Mouse (Mus musculus): ENCODE measurements around the gene Zhx3.

Zhx3 gene

DNA sequence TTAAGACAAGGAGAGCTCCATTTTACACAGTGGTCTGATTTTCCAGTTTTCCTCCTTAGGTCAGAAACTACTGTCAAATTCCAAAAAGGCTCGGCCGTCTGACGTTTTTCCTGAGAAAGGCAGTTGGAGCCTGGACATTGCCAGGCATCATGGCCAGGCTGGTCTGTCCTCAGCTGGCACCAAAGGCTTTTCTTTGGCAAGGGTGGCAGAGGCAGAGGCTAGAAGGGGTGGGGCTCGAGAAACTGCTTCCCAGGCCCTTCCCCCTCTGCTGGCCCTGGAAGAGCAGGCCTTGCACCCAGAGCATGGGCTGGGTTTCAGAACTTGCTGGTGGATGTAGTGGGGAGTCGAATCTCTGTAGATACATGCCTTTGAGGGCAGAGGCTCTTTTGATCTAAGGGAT lies 9.6 kb upstream of the Zhx3 start:
- no peak for DNase-seq (ENCODE audit: low spot score in 2 of 2)

DNA sequence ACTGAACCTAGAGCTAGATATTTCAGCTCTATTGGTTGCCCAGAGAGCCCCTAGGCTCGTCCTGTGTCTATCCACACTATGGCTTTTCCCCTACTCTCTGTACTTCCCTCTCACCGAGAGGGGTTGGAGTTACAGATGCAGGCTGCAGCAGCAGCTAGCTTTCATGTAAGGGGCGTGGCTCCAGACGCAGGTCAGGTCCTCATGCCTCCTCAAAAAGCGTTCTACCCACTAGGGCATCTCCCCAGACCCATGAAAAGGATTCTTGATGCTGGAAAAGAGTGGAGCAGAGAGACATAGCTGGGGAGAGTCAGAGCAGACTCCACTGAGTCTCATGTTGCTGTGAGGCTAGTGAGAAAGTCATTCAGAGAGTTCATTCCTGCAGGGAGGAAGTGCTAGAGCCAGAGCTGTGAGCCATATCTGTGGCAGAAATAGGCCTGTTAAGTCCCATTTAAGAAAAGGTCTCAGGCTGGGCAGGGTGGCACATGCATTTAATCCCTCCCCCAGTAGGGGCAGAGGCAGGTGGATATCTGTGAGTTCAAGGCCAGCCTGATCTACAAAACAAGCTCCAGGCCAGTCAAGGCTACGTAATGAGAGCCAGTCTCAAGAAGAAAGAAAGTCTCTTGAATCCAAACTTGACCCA lies 8.8 kb upstream of the Zhx3 start:
- DNase-seq (ENCODE audit: low spot score in 2 of 2): no peak

DNA sequence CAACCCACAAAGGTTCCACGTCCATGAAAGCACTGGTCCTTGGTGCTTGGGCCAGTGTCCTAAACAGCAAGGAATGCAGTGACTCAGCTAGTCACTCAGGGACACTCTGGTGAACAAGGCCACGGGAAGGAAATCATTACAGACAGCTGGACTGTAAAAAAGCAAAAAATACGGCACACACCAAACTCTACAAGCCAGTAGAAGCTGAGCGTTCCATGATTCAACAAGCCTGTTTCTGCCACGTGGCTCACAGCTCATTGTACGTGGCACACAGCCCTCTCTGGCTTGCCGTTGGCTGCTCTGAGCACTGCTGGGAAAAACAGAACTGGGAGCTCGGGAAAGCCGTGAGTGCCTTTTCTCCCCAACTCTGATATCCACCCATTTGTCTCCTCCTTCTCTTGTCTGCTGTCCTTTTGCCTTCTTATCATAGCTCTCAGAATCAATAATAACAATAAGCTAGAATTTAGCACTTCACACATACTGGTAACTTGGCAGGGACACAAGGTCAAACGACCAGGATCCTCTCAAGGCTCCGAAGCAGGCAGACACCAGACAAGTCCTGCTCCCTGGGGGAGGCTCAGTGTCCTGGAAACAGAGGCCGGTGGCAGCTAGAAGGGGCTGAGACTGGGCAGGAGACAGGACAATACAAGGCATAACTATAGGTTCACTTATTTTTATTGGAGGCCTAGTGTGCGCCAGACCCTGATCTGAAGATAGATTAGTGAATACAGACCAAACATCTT lies 7.8 kb upstream of the Zhx3 start, which contains the start of gene Lpin3:
TSS of gene Lpin3 (plus strand) at position 218 of the 743 bp plus-strand sequence.
- DNase-seq (ENCODE audit: low spot score in 2 of 2): peak in 1 of 2 experiments; percentile 63

DNA sequence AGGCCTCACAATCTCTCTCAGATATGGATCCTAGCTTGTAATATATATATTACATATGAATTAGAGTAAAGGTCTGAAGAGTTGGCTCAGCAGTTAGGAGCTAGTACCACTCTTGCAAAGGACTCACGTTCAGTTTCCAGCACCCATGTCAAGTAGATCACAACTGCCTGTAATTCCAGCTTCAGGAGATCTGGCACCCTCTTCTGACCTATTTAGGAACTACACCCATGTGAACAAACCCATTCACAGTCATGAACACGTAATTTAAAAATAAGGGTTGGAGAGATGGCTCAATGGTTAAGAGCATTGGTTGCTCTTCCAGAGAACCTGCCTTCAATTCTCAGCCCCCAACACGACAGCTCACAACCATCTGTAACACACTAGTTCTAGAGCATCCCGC lies 3.3 kb upstream of the Zhx3 start:
- no peak for DNase-seq (ENCODE audit: low spot score in 2 of 2)

DNA sequence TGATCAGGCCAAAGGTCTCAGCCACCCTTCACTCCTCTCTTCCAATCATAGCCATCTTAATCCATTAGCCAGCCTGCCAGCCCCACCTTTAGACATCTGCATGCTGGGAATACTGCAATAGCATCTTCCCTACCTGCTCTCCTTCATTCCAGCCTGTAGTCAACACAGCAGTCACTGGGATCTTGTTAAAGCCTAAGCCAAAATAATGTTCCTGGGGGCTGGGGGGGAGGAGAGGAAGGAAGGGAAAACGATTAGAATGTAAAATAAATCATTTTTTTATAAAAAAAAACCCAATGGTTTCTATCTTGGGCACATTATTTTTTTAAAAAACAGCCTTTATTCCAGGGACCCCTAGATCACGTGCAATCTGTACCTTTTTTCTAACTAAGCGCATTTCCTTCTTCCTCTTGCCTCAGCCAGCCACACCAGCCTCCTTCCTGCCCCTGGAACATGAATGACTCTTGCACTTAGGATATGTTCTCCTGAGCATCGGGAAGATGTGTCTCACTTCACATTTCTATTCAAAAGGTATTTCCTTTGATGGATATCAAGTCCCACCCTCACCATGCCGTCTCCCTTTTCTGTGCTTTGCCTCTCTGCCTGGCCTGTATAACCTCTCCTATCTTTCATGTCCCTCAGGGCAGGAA lies 1.6 kb upstream of the Zhx3 start:
- DNase-seq (ENCODE audit: low spot score in 2 of 2): no peak

DNA sequence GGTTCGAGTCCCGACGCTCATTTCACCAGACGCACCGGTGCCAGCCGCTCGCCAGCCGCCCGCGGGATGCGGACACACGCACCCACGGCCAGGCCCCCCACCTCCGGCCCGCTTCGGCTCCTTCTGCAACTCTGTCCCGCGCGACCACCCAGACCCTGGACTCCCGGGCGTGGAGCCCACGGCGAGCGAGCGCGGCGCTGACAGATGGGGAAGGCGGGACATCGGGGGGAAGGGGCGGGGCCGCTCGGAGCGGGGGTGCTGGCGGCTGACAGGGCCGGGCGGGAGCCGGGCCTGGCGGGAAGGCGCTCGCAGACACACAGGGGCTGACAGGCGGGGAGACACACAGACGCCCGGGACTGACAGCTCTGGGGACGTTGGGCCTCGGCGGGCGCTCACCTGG lies 403 bp downstream of the Zhx3 start:
- DNase-seq (ENCODE audit: low spot score in 2 of 2): peak; percentile 55 to 66

DNA sequence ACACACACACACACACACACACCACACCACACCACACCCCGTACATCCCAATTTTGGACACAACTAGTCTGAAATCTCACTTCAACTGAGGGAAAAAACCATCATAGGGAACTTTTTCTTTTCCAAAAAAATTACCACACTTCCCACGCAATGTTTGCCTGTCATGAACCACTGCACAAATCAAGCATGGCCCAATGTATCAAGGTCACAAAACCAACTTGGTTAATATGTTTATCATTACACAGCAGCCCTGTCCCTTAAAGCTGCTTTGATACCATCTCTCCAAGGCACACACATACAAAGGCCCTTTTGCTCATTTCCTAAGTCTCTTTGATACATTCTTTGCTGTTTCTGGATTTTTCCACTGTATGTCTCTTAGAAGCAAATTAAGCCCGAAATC lies 1.5 kb downstream of the Zhx3 start:
- no peak for DNase-seq (ENCODE audit: low spot score in 2 of 2)

DNA sequence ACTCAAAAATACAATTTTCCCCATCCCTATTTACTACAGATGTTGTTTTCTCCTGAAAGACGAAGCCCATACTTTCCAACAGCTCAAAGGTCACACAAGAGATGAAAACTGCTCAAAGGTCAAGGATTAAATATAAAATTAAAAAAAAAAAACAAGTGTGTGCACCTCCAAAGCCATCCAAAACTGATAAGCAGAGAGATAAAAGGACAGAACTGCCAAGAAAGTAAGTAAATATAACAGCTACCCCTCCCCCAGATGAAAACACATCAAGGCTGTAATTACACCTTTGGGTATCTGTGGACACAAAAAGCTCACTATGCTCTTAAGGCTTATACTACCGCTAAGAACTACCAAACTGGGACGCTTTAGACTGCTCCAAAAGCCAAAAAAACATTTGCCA lies 3.4 kb downstream of the Zhx3 start:
- DNase-seq (ENCODE audit: low spot score in 2 of 2): no peak

DNA sequence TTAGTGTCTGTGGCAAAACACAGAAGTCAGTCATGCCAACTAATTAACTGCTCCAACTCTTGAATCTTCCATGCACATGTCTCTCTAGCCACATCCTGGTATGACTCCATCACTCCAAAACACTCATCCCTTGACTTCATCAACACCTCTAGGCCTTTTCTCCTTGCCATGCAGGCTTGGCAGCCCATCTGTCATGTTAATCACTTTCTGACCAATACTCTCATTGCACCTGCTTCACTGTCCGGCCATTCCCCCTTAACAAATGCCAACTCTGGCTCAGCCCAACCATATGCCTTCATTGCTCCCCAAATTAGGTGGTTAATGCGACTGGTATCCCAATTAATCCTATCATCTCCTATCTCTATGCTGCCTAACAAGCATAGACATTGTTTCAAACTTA lies 7.5 kb downstream of the Zhx3 start:
- no peak for DNase-seq (ENCODE audit: low spot score in 2 of 2)

DNA sequence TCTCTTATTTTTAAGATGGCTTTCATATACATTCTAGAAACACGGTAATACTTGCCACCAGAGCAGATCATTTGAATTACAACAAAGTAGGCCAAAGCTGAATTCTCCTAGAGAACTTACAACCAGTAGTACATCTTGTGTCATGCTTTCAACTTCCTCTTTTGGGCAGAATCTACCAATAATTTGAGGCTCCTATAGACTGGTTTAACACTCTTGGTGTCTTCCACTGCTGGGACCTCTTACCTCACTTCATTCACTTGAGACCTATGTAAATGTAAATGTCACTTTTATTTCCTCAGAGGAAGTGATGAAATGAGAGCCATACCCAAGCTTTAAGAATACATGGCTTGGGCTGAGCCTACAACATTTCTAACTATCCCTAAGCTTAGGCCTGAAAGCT lies 8.7 kb downstream of the Zhx3 start:
- no peak for DNase-seq (ENCODE audit: low spot score in 2 of 2)

DNA sequence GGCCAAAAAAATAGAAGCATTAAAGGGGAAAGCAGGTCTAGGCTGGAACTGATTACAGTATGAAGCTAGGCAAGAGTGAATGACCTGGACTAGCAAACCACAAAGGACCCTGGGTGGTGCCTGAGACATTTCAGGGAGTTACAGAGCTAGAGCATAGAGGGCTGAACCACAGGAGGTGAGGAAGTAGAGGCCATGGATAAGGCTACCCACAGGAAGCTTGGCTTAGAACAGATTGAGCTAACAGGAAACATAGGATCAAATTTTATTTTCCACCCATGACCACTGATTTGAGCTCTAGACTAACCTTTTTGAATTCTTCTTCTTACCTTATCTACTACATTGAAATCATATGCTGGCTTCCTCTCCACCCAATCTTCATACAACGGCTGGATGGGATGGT lies 12.4 kb downstream of the Zhx3 start:
- no peak for DNase-seq (ENCODE audit: low spot score in 2 of 2)

DNA sequence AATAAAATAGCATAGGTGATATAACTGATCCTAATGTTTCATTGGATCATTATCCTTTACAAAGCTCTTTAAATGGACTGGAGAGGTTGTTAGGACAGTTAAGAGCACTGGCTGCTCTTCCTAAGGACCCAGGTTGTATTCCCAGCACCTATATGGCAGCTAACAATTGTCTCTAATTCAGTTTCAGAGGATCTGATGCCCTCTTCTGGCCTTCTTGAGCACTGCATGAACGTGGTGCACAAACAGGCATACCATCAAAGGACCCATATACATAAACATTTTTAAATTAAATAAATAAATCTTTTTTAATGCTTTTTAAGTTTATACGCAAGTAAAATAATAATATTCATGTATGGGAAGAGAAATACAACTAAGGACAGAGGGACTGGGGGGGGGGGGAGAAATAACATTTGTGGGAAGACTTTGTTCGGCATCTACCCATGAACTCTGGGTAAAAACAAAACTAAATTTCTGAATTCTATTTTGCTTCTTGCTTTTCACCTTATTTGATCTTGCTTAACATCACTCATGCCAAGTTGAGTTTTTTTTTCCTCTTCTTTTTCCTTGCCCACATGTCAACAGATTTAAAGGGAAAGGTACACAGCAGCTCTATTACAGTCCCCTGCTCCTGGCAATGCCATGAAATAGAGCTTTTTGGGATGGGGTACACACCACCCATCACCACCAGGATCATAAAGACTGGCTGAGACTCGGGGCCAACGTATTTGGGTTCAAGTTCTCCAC lies 16.3 kb downstream of the Zhx3 start:
- no peak for DNase-seq (ENCODE audit: low spot score in 2 of 2)

DNA sequence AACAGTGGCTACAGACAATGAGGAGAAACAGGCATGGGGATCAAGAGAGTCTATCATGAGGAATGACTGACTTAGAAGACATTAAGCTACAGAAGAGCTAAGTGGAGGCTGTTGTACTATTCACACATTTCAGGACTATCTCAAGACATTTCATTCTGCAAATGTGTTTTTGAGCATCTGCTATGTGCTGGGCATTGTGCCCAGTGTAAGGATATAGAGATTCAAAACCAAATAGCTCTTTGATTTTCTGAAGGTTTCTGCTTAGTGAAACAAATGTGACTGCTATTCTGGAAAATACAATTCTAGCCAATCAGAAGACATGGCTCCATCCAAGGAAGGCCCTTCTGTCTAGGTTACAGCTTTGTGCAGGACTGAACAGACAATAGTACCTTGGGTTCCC lies 18.1 kb downstream of the Zhx3 start:
- DNase-seq (ENCODE audit: low spot score in 2 of 2): no peak

DNA sequence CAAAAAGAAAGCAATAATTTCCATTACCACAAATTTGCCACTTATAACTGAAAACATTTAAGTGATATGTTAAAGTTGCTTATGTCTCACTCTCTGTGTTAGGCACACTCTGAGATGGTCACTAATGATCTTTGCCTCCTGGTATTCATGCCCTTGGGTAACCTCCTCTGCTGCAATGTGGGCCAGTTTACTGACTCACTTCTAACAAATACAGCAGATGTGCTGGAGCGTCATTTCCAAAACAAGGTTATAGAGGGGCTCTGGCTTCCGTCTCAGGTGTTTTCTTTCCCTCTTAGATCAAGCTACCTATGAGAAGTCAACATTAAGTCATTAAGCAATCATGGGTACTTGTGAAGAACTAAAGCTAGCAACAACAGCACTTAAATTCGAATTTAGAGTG lies 22.4 kb downstream of the Zhx3 start:
- DNase-seq (ENCODE audit: low spot score in 2 of 2): no peak

DNA sequence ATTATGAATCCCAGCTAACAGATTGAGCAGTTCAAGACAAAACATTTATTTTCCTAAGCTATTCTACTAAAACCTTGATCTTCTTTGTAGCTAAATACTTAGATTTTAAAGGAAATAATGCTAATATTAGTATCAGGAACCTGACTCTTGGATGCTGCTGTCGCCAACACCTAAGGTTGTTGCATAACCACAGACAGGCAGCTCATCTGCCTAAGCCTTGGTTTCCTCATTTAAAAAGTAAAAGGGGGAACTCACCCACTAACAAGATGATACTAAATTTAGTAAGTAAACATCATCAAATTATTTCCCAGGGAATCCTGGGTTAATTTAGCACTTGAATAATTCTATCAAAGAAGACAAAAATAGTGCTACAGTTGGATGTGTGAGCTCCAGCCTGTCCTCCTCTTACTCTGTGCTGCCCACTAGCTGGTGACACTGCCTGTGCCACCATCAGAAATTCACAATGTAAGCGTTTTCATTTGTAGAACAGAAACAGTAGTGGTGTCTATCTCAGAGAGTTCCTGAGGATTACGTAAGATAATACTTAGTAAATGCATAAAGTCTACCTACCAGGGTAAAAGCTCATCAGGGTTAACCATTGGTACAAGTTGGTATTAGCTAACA lies 23.1 kb downstream of the Zhx3 start:
- DNase-seq (ENCODE audit: low spot score in 2 of 2): no peak

DNA sequence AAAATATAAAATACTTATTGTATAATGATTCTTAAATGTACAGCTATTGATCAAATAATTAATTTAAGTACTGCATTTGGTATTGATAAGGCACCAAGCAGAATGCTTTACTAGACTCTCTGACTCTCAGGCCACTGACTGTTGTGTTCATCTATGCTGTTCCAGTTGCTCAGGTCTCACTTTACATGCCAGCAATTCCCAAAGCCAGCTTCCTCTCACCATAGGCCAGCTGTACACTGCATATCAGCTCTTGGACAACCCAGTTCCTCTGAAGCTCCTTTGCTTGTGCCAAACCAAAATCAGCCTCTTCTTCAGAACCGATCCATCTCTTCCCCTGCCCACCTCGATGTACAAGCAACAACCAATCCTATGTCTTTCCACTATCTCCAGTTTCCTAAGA lies 24.6 kb downstream of the Zhx3 start:
- DNase-seq (ENCODE audit: low spot score in 2 of 2): no peak

DNA sequence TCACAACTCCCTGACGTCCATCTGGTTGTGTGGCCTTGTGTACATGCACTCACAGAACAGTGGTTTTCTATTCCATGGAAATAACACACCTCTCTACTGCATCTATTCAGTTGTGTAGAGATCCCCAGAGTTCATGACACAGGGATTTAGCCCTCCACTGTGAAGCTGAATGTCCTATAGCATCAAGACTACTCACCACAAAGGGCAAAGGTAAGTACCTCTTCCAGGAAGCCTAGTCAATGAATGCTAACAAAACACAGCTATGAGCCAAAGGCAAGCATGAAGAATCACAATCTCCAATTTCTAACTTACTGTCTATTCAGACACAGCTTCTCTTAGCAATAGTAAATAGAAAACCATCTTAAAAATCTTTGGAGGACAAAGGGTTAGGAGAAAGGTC lies 25.1 kb downstream of the Zhx3 start:
- no peak for DNase-seq (ENCODE audit: low spot score in 2 of 2)

DNA sequence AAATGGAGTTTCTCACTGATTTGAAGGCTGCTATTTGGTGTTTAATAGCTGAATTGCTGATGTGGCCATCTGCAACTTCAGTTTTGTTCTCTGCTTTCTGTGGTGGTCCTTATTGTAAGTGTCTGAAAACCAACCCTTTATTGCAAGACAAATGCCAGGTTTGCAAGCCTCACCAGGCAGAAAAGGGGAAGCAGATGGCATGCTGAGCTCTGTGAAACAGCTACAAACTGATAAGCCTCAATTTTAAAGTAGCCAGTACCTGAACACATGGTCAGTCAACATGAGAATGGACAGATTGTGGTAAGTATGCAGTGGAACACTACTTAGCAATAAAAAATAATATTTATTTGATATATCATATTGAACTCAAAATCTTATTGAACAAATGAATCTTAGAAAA lies 32.0 kb downstream of the Zhx3 start:
- no peak for DNase-seq (ENCODE audit: low spot score in 2 of 2)

DNA sequence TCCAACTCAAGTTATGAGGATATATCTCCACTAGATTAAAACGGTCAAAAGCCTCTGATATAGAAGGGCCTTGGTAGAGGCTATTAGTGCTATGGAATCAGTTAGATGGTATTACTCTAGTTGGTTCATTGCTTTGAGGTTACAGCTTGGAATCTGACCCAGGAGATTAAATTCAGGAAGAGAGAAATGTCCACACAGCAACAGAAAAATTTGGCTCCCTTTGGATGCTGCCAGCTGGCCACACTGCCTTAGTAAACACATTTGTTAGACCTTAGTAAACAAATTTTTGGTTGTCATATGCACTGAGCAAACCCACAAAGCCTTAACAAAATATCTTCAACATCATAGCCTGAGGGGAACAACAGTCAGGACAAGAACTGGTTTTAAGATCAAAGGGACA lies 62.0 kb downstream of the Zhx3 start:
- no peak for DNase-seq (ENCODE audit: low spot score in 2 of 2)

DNA sequence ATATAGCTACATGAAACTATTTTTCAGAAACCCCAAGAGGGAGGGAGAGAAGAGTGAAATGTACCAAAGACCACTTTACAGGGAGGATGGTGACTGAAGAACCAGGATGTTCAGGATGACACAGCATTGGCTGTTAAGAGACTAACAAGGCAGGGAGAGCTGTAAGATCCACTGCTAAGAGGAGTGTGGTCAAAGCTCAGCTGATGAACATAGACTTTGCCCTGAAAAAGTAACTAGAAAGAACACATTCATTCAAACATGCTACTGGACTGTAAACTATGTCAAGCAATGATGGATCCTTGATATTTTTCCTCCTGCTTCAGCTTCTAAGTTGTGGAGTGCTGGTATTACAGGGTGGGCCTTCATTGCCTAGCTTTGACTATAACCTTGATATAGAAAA lies 62.4 kb downstream of the Zhx3 start:
- DNase-seq (ENCODE audit: low spot score in 2 of 2): no peak

DNA sequence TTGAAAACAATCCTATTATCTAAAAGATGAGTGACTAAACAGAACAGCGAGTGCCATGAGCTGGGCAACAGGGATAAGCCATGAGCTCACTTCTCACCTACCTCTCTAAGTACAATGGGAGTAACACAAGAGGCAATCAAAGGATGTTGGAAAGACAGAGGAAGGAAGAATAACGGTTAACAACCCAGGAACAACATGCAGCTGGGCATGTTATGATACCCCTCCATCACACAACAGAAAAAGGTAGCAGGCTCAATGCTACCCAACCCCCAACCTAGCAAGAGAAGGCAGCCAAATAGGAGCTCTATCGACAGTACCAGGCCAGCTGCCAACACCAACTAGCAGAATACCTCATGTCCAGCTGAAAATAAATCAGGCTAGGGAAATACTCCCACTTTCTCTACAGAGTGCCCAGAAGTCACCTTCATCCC lies 66.7 kb downstream of the Zhx3 start:
- no peak for DNase-seq (ENCODE audit: low spot score in 2 of 2)

Data from urinary bladder, adult 18-20 months (tissue).